Mouse (Mus musculus) E14TG2a.4 (cell line): Measurements from ENCODE around the gene Larp4b.

ENCODE experiments used
- H3K27me3 ChIP-seq: 2 replicates; pipeline ENCODE4 v1.6.1; 2014; ENCODE audit warnings: low read length, control low read depth; ENCODE audit not compliant: insufficient read depth
- H3K36me3 ChIP-seq: 2 replicates; pipeline ENCODE4 v1.6.1; 2014; ENCODE audit warnings: low read length, control low read depth; ENCODE audit not compliant: insufficient read depth
- H3K4me1 ChIP-seq: replicated peaks from 2 replicates; pipeline ENCODE4 v1.6.1; 2014; ENCODE audit warnings: low read depth, low read length, control low read depth
- H3K4me3 ChIP-seq: replicated peaks from 2 replicates; pipeline ENCODE4 v1.5.1; 2014; ENCODE audit warnings: mild to moderate bottlenecking, low read length
- H3K9me3 ChIP-seq: 2 replicates; pipeline ENCODE4 v1.6.1; 2014; ENCODE audit warnings: low read length, control low read depth
- CTCF ChIP-seq: conservative IDR thresholded peaks from 2 replicates; pipeline ENCODE4 v1.5.1; 2014; ENCODE audit warnings: low read length
- NANOG ChIP-seq: IDR thresholded peaks from 2 replicates; pipeline ENCODE4 v1.6.1; 2014; ENCODE audit warnings: borderline replicate concordance, low read length, mixed read lengths
- POU5F1 ChIP-seq: IDR thresholded peaks from 2 replicates; pipeline ENCODE4 v1.6.1; 2014; ENCODE audit warnings: low read length, borderline replicate concordance

The Larp4b gene

GRCm38 (mm10) chr13:9113735-9114134, 20.1 kb downstream of the Larp4b start:
- peaks cover 72% of the 10 kb centered on the region for H3K4me1 ChIP-seq
- H3K27me3 ChIP-seq, result no peaks in the 10 kb centered on the region
- H3K9me3 ChIP-seq, result no peaks in the 10 kb centered on the region
- no peak for TF ChIP-seq NANOG
- no peak for TF ChIP-seq CTCF
- TF ChIP-seq POU5F1, result no peak
- H3K4me3 ChIP-seq, result no peak overlapping the region
- peaks cover 36% of the 10 kb centered on the region for H3K36me3 ChIP-seq

- Histone ChIP-seq H3K9me3 (no peaks in the 10 kb centered on the region), H3K27me3 (no peaks in the 10 kb centered on the region), H3K4me3 (no peak overlapping the region), H3K4me1 (peaks cover 32% of the 10 kb centered on the region), H3K36me3 (peaks cover 74% of the 10 kb centered on the region)
- TF ChIP-seq NANOG (no peak), CTCF (no peak), POU5F1 (no peak)
Observed at GRCm38 (mm10) chr13:9120835-9121542, 27.3 kb downstream of the Larp4b start.

GRCm38 (mm10) chr13:9122045-9122444, 28.4 kb downstream of the Larp4b start:
- no peaks in the 10 kb centered on the region for H3K9me3 ChIP-seq
- H3K36me3 ChIP-seq, result peaks cover 80% of the 10 kb centered on the region
- peaks cover 23% of the 10 kb centered on the region for H3K4me1 ChIP-seq
- no peak overlapping the region for H3K4me3 ChIP-seq
- H3K27me3 ChIP-seq, result no peaks in the 10 kb centered on the region
- TF ChIP-seq CTCF (no peak), POU5F1 (no peak), NANOG (no peak)

- H3K36me3 ChIP-seq, result peaks cover 91% of the 10 kb centered on the region
- TF ChIP-seq CTCF (no peak), NANOG (no peak), POU5F1 (no peak)
- no peaks in the 10 kb centered on the region for H3K9me3 ChIP-seq
- H3K4me1 ChIP-seq, result 0 out of 2 replicates have a peak, but pooled peaks cover 4% of the 10 kb centered on the region
- H3K27me3 ChIP-seq, result no peaks in the 10 kb centered on the region
- H3K4me3 ChIP-seq, result no peak overlapping the region
Observed at GRCm38 (mm10) chr13:9125193-9125592, 31.5 kb downstream of the Larp4b start.

- Histone ChIP-seq H3K27me3 (no peaks in the 10 kb centered on the region), H3K4me1 (no peaks in the 10 kb centered on the region), H3K36me3 (peaks cover 94% of the 10 kb centered on the region), H3K4me3 (no peak overlapping the region), H3K9me3 (no peaks in the 10 kb centered on the region)
- TF ChIP-seq NANOG, result no peak
- TF ChIP-seq POU5F1, result no peak
- TF ChIP-seq CTCF, result no peak
Observed at GRCm38 (mm10) chr13:9127715-9128114, 34.0 kb downstream of the Larp4b start.

- H3K36me3 ChIP-seq, result peaks cover 95% of the 10 kb centered on the region
- H3K27me3 ChIP-seq, result no peaks in the 10 kb centered on the region
- TF ChIP-seq POU5F1 (no peak), NANOG (no peak), CTCF (no peak)
- no peak overlapping the region for H3K4me3 ChIP-seq
- H3K9me3 ChIP-seq, result no peaks in the 10 kb centered on the region
- no peaks in the 10 kb centered on the region for H3K4me1 ChIP-seq
Observed at GRCm38 (mm10) chr13:9128707-9129314, 35.1 kb downstream of the Larp4b start.

- H3K36me3 ChIP-seq, result peaks cover 87% of the 10 kb centered on the region
- peaks cover 20% of the 10 kb centered on the region for H3K4me1 ChIP-seq
- no peak overlapping the region for H3K4me3 ChIP-seq
- TF ChIP-seq NANOG, result no peak
- no peak for TF ChIP-seq CTCF
- TF ChIP-seq POU5F1, result no peak
- no peaks in the 10 kb centered on the region for H3K27me3 ChIP-seq
- no peaks in the 10 kb centered on the region for H3K9me3 ChIP-seq
Observed at GRCm38 (mm10) chr13:9134421-9134820, 40.7 kb downstream of the Larp4b start.

- TF ChIP-seq CTCF, result no peak
- no peak for TF ChIP-seq NANOG
- TF ChIP-seq POU5F1, result no peak
- no peaks in the 10 kb centered on the region for H3K9me3 ChIP-seq
- peaks cover 87% of the 10 kb centered on the region for H3K36me3 ChIP-seq
- peaks cover 37% of the 10 kb centered on the region for H3K4me1 ChIP-seq
- H3K4me3 ChIP-seq, result no peak overlapping the region
- no peaks in the 10 kb centered on the region for H3K27me3 ChIP-seq
Observed at GRCm38 (mm10) chr13:9136088-9136487, 42.4 kb downstream of the Larp4b start.
